12 mouse cellular contexts compared by ENCODE assay signal in the genomic region with DNA sequence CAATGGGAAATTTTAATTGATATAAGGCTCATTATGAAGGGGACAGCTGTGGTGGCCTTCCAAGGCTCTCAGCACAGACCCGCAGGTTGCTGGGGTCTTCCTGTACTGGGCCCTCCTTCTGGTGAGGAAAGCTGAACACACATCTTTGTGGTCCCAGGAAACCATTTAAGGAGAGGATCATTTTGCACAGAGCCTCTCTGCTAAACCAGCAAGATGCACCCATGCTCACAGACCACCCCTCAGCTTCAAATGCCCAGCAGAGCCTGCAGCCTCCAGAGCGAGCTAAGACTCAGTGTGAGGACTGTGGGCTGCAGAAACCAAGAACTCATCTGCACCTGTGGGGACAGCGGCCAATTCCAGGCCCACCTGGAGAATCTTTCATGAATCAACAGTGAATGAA. TPM values are rescaled to one million over a fixed set of nuclear protein-coding genes. Genes with fewer than 3 reads are reported as not detected.
DNase-seq lines count a peak whose midpoint lies in the region; ATAC-seq lines count a peak whose summit lies in the region.
"Had no signal": no experiment of that assay in that cellular context is flagged by ENCODE, and none has a peak within 500 bp of the region (broad histone marks: within the 10 kb centered on the region; RNA-seq: fewer than 3 reads in every experiment).

No protein-coding gene starts in this region.

- H3K9ac ChIP-seq in heart, embryonic 15.5 days = no peak overlapping the region
- H3K9ac ChIP-seq in embryonic facial prominence, embryonic 15.5 days = no peak overlapping the region
- no peak overlapping the region for H3K9ac ChIP-seq in hindbrain, embryonic 15.5 days
- peak overlapping the region; percentile 4; the same call in 1 of the 2 replicates for H3K9ac ChIP-seq in midbrain, embryonic 14.5 days (replicated peaks; ENCODE audit: low read length)

- no peaks in the 10 kb centered on the region for H3K36me3 ChIP-seq in heart, embryonic 15.5 days
- H3K36me3 ChIP-seq in embryonic facial prominence, embryonic 15.5 days = no peaks in the 10 kb centered on the region
- no peaks in the 10 kb centered on the region for H3K36me3 ChIP-seq in hindbrain, embryonic 15.5 days
- no peaks in the 10 kb centered on the region for H3K36me3 ChIP-seq in midbrain, embryonic 14.5 days (ENCODE audit: control insufficient read depth, insufficient read depth, low read length)

- H3K4me3 ChIP-seq in heart, embryonic 15.5 days = no peak overlapping the region
- H3K4me3 ChIP-seq in embryonic facial prominence, embryonic 15.5 days (replicated peaks) = no peak overlapping the region
- H3K4me3 ChIP-seq in hindbrain, embryonic 15.5 days = no peak overlapping the region
- no peak overlapping the region for H3K4me3 ChIP-seq in midbrain, embryonic 14.5 days (replicated peaks; ENCODE audit: low read depth, low read length)

- DNase-seq in heart, postnatal 4 days = no peak
- no peak for DNase-seq in midbrain, embryonic 14.5 days
- DNase-seq in cerebellum, adult 9-11 months = no peak
- DNase-seq in embryo, embryonic 10 days (ENCODE audit: low spot score) = no peak
- DNase-seq in kidney, postnatal 10 days = no peak
- DNase-seq: adrenal gland, postnatal 36 days; cerebellum, adult 2 months had no signal

- no peak for ATAC-seq in heart, embryonic 15.5 days (replicated peaks; ENCODE audit: insufficient number of reproducible peaks, insufficient read depth, low FRiP score, low read depth)
- no peak for ATAC-seq in embryonic facial prominence, embryonic 15.5 days (ENCODE audit: insufficient number of reproducible peaks, low FRiP score, low TSS enrichment, low read depth)
- no peak for ATAC-seq in hindbrain, embryonic 15.5 days (ENCODE audit: low FRiP score, low read depth)
- no peak for ATAC-seq in midbrain, embryonic 14.5 days (ENCODE audit: low FRiP score, low TSS enrichment)
- ATAC-seq: Patski had no signal

- 88% methylated on average over 3 of the region's 3 CpGs for WGBS in heart, embryonic 15.5 days
- 77% methylated on average over 3 of the region's 3 CpGs for WGBS in embryonic facial prominence, embryonic 15.5 days
- WGBS in hindbrain, embryonic 15.5 days = 67% methylated on average over 3 of the region's 3 CpGs
- WGBS in midbrain, embryonic 14.5 days = 68% methylated on average over 3 of the region's 3 CpGs

- H3K27me3 ChIP-seq in heart, embryonic 15.5 days = no peaks in the 10 kb centered on the region
- no peaks in the 10 kb centered on the region for H3K27me3 ChIP-seq in embryonic facial prominence, embryonic 15.5 days
- no peaks in the 10 kb centered on the region for H3K27me3 ChIP-seq in hindbrain, embryonic 15.5 days
- H3K27me3 ChIP-seq in midbrain, embryonic 14.5 days (ENCODE audit: control insufficient read depth, insufficient read depth, low read length) = no peaks in the 10 kb centered on the region
- H3K27me3 ChIP-seq: Patski had no signal

- peak overlapping the region; percentile 13; the same call in 1 of the 2 replicates for H3K27ac ChIP-seq in heart, embryonic 15.5 days
- peak overlapping the region; percentile 87 for H3K27ac ChIP-seq in embryonic facial prominence, embryonic 15.5 days (replicated peaks)
- H3K27ac ChIP-seq in hindbrain, embryonic 15.5 days (replicated peaks) = peak overlapping the region; percentile 74
- peak overlapping the region; percentile 79 for H3K27ac ChIP-seq in midbrain, embryonic 14.5 days (replicated peaks; ENCODE audit: low read depth, low read length)

- no peak overlapping the region for H3K4me2 ChIP-seq in heart, embryonic 15.5 days
- H3K4me2 ChIP-seq in embryonic facial prominence, embryonic 15.5 days (replicated peaks) = no peak overlapping the region
- H3K4me2 ChIP-seq in hindbrain, embryonic 15.5 days = no peak overlapping the region
- no peak overlapping the region for H3K4me2 ChIP-seq in midbrain, embryonic 14.5 days (ENCODE audit: low read length)

- H3K9me3 ChIP-seq in heart, embryonic 15.5 days (replicated peaks) = no peaks in the 10 kb centered on the region
- no peaks in the 10 kb centered on the region for H3K9me3 ChIP-seq in embryonic facial prominence, embryonic 15.5 days (replicated peaks)
- no peaks in the 10 kb centered on the region for H3K9me3 ChIP-seq in hindbrain, embryonic 15.5 days
- no peaks in the 10 kb centered on the region for H3K9me3 ChIP-seq in midbrain, embryonic 14.5 days (ENCODE audit: control insufficient read depth, low read length)

- H3K4me1 ChIP-seq in heart, embryonic 15.5 days (replicated peaks) = peaks cover 12% of the 10 kb centered on the region
- H3K4me1 ChIP-seq in embryonic facial prominence, embryonic 15.5 days = peaks cover 44% of the 10 kb centered on the region
- peaks cover 39% of the 10 kb centered on the region for H3K4me1 ChIP-seq in hindbrain, embryonic 15.5 days (replicated peaks)
- H3K4me1 ChIP-seq in midbrain, embryonic 14.5 days (ENCODE audit: control insufficient read depth, insufficient read depth, low read length) = peaks cover 25% of the 10 kb centered on the region

RNA-seq across cellular contexts. Expression of gene Cpa1, which starts 15.9 kb away (rescaled TPM):
- 3.2 and 5.0 TPM in 2 replicates for polyA plus RNA-seq in heart, embryonic 15.5 days (2015; fragmentation: Nextera tagmentation; extraction: Ambion mirVana)
- 1 to 10 TPM; 3.4 to 3.7 TPM for total RNA-seq in heart, postnatal 4 days (2021)
- 0.98 and 1.2 TPM in 2 replicates for polyA plus RNA-seq in embryonic facial prominence, embryonic 15.5 days (2015; fragmentation: Nextera tagmentation; extraction: Ambion mirVana)
- 0.73 and 1.0 TPM in 2 replicates for polyA plus RNA-seq in hindbrain, embryonic 15.5 days (2015; fragmentation: Nextera tagmentation; extraction: Ambion mirVana)
- polyA plus RNA-seq in midbrain, embryonic 14.5 days (2014; fragmentation: Nextera tagmentation; extraction: Ambion mirVana) = 0.50 and 0.61 TPM in 2 replicates
- total RNA-seq: adrenal gland, postnatal 36 days; left cerebral cortex, postnatal 10 days had no signal
- polyA plus RNA-seq: cerebellum, adult 2 months; Patski had no signal

RNA-seq across cellular contexts. Expression of gene Cep41, which starts 38.6 kb away (rescaled TPM):
- 9.3 and 10.0 TPM in 2 replicates for polyA plus RNA-seq in heart, embryonic 15.5 days (2015; fragmentation: Nextera tagmentation; extraction: Ambion mirVana)
- 1 to 10 TPM; 4.2 to 8.0 TPM for total RNA-seq in heart, postnatal 4 days (2021)
- polyA plus RNA-seq in embryonic facial prominence, embryonic 15.5 days (2015; fragmentation: Nextera tagmentation; extraction: Ambion mirVana) = 30.9 and 33.1 TPM in 2 replicates
- 11.7 and 12.7 TPM in 2 replicates for polyA plus RNA-seq in hindbrain, embryonic 15.5 days (2015; fragmentation: Nextera tagmentation; extraction: Ambion mirVana)
- polyA plus RNA-seq in midbrain, embryonic 14.5 days (2014; fragmentation: Nextera tagmentation; extraction: Ambion mirVana) = 13.3 and 14.2 TPM in 2 replicates

RNA-seq across cellular contexts. Expression of gene Cpa5, which starts 44.1 kb away (rescaled TPM):
- 0.32 and 0.58 TPM in 2 replicates for polyA plus RNA-seq in heart, embryonic 15.5 days (2015; fragmentation: Nextera tagmentation; extraction: Ambion mirVana)
- total RNA-seq in heart, postnatal 4 days (2021) = under 1 TPM; 0.20 to 0.38 TPM
- 0.43 and 1.3 TPM in 2 replicates for polyA plus RNA-seq in embryonic facial prominence, embryonic 15.5 days (2015; fragmentation: Nextera tagmentation; extraction: Ambion mirVana)
- polyA plus RNA-seq in hindbrain, embryonic 15.5 days (2015; fragmentation: Nextera tagmentation; extraction: Ambion mirVana) = not detected in 2 replicates
- 0.18 TPM in 1 of 2 replicates, not detected in the other for polyA plus RNA-seq in midbrain, embryonic 14.5 days (2014; fragmentation: Nextera tagmentation; extraction: Ambion mirVana)
- total RNA-seq: adrenal gland, postnatal 36 days; left cerebral cortex, postnatal 10 days had no signal
- polyA plus RNA-seq: cerebellum, adult 2 months had no signal

Comparison
In these comparisons a context has a peak if more than half of its experiments do, and no peak if none do; other contexts are left out.
1. H3K27ac ChIP-seq: peak in every context shown above with its lines; median percentile 87 in embryonic facial prominence, embryonic 15.5 days; 79 in midbrain, embryonic 14.5 days; 74 in hindbrain, embryonic 15.5 days; 13 in heart, embryonic 15.5 days.